Mouse (Mus musculus) lung, postnatal 10 days (tissue): ENCODE results near the gene Atp6v1g2.
A peak's percentile ranks its signal among the peaks of the same experiment; 100 is the strongest.

Experiments
- DNase-seq: peaks from one replicate; pipeline ENCODE4 v3.0.0; 2021

Atp6v1g2 gene

GRCm38 (mm10) chr17:35240384-35241304 is 7.2 kb downstream of the Atp6v1g2 start:
- DNase-seq = no peak

- DNase-seq = peak; percentile 96
Measured at GRCm38 (mm10) chr17:35241305-35242014, 8.0 kb downstream of the Atp6v1g2 start, which contains the start of gene Ddx39b. Gene Ddx39b (plus strand): TSS chr17:35241746.

DNA sequence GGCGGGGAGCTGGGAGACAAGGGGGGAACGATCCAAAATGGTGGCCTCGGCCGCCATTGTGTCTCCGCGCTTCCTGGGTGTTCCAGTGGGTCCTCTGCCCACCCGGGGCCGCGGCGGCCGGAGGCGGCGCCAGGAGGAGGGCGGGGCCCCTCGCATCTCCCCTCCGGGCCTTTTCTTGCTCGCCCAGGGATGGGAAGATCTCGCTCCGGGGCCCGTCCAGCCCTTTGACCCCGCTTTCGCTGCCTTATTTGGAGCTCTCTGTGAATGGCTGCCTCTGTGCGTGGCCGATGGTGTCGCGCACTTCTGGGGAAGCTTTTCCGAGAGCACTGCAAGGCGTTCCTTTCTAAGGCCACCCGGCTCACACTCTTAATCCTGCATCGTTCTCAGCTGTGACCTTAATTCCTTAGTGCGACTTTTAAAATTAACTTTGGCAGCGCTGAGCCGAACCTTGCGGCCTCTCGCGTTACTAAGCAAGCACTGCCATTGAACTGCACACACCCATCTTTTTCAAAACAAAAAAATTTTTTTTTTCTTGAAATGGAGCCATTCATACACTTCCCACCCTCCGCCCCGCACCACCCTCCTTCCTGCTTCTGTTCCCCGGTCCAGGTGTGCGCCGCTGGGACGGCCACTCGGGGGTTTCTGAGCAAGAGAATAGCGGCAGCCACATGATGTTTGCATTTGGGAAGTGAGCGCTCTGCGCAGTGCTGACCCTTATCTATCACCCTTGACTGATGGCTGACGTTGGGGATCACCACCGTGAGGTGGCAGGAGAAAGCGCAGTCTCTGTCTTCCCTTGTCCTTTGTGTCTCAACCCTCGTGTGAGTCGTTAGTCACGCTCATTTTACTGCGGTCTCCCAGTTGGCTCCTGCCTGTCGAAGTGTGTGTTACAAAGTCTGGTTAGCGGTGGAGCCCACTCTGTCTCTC is 8.8 kb downstream of the Atp6v1g2 start:
- peak; percentile 79 for DNase-seq

- peak; percentile 76 for DNase-seq
Measured at GRCm38 (mm10) chr17:35243086-35243485, 9.6 kb downstream of the Atp6v1g2 start.

- no peak for DNase-seq
Measured at GRCm38 (mm10) chr17:35244999-35245398, 11.5 kb downstream of the Atp6v1g2 start.

DNA sequence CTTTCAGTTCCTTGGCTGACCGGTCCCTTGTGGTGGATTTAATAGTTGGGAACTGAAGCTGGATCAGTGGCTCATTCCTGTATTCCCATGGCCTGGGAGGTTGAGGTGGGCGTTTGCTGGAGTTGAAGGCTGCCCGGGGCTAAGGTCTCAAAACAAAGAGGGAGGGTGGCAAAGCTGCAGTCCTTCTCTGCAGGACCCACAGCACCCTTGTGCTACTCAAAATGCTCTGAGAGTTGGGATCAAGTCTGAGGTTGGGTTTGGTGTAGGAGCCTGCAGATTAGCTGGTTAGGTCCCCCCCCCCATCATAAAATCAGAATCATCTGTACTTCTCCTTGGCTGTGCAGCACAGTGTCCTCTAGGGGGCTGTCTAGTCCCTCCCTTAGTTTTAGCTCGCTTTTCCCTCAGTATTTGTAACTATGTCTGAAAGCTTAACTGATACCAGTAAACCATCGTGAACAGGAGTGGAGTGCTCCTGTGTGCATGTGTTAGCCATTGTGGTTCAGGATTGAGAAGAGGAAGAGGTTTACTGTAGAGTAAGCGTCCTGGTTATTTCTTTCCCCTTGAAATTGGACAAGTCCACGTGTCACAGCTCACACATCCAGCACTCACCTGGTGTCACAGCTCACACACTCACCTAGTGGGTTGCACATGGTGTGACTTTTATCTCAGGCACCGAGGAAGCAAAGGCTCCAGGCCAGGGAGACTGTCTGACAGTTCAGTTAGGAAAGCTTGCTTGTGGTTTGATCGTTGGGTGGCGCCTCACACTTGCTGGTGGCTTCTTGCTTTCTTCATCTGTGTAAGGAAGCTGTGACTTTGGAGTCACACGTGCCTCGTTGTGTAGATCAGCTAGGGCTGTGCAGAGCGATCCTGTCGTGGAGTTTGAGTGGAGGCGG is 12.5 kb downstream of the Atp6v1g2 start:
- no peak for DNase-seq

DNA sequence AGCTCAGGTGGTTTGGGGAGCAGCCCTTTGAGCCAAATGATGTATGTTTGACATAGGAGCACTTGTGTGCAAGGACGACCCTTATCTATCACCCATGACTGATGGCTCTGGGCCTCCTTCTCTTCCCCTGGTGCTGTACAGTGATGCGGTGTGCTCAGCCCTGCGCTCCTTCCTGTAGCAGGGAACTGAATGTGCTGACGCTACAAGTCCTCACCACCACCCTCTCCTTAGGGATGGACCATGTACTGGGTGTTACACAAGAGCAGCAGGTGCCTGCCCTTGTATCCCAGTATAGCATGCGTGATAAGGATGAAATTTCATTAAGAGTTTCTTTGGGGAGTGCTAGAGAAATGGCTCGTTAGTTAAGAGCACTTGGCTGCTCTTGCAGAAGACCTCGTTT is 13.7 kb downstream of the Atp6v1g2 start:
- no peak for DNase-seq

DNA sequence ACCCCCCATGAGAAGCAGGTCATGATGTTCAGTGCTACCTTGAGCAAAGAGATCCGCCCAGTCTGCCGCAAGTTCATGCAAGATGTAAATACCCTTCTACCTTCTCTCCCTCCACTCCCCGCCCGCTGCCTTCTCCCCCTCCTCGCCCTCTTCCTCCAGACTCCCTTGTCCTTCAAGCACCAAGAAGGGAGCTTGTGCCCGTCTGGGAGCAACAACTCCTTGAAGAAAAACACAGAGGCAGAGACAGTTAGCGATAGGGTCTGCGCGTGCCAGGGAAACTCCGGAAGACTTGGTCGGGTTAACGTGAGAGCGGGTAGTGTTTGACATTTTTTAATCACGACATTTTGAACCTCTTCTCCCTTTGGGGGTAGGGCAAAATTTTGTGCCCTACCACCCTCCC is 15.5 kb downstream of the Atp6v1g2 start:
- DNase-seq = no peak

DNA sequence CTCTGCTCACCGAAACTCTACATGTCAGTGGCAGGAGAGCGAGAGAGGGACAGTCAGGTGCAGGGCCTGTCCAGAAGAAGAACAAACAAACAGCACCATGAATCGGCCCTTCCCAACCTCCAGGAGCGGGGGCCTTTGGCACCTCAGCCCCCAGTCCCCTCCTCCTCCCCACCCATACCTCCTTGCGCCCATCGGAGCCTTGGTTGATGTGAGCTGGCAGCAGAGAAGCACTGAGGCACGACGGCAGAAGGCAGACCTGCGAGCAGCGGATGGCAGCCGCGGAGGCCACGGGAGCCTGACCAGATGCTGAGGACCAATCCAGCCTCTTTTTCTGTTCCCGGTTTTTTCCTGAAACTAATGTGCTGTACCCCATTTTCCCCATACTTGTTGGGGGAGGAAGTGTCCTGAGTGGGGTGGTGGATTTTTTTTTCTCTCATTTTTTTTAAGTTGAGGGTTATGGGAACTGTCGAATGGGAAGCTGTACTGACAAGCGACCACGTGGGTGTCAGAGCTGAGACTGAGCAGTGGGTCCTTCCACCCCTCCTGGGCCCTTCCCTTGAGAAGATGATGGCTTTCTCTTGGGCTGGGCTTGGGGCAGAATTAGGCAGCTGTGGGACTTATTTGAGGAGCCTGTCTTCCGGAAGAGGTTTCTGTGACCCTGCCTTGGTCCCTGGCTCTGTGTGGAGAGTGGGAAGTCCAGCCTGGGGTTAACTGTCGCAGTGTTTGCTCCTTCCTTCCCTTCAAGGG is 16.2 kb downstream of the Atp6v1g2 start:
- no peak for DNase-seq

GRCm38 (mm10) chr17:35250348-35251120 is 17.1 kb downstream of the Atp6v1g2 start:
- DNase-seq = no peak

- DNase-seq = peak; percentile 74
Measured at GRCm38 (mm10) chr17:35251162-35251719, 17.8 kb downstream of the Atp6v1g2 start.

- DNase-seq = no peak
Measured at GRCm38 (mm10) chr17:35251981-35252380, 18.5 kb downstream of the Atp6v1g2 start.

GRCm38 (mm10) chr17:35252619-35253292 is 19.3 kb downstream of the Atp6v1g2 start:
- no peak for DNase-seq

- no peak for DNase-seq
Measured at GRCm38 (mm10) chr17:35253293-35254093, 20.0 kb downstream of the Atp6v1g2 start.

DNA sequence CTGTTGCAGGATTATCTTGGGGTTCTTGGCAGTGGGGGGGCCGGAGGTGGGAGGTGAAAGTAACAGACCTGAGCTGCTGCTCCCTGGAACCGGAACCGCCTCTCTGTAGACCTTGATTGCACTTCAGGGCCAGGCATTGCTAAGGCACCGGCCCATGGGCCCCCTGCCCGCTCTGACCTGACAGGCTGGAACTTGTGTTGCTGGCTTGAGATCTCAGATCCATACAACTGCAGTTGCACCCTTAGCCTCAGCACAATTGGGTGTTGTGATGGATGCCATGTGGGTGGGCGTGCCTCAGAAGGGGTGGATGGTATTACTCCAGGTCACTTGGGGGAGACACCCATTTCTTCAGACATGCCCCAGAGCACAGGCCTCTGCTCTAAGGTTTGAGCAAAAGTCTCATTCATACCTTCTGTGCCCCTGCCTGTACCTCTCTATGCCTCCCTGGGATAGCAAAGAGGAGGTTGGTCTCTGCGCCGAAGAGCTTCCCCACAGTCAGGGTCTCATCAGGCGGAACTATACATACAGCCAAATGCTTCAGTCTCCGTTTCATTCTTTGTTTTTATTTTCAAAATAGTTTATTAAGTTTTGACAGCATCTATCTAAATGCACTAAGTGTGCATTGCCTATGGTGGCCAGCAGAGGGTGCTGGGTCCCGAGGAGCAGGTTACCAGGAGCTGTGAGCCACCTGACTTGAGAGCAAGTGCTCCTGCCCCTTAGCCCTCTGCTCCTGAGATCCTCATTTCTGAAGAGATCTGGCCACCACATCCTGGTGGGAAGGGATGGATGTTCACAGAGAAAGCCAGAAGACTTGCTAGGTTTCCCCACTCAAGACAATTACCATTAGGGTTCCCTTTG is 21.0 kb downstream of the Atp6v1g2 start:
- peak; percentile 78 for DNase-seq

- no peak for DNase-seq
Measured at GRCm38 (mm10) chr17:35255301-35255700, 21.8 kb downstream of the Atp6v1g2 start.

- no peak for DNase-seq
Measured at GRCm38 (mm10) chr17:35255704-35256103, 22.2 kb downstream of the Atp6v1g2 start.
